Mouse (Mus musculus) stomach, embryonic 14.5 days (tissue): ENCODE results near the gene Snap47. TPM values are rescaled to one million over a fixed set of nuclear protein-coding genes. Genes with fewer than 3 reads are reported as not detected.

Source experiments
- ATAC-seq: fragments of 200-750 bp; cut with Nextera tagmentation; 2 replicates; pipeline ENCODE4 v1.8.0; 2017; ENCODE audit warnings: low read depth, moderate TSS enrichment; ENCODE audit not compliant: insufficient number of reproducible peaks, insufficient read depth, low FRiP score
- H3K27ac ChIP-seq: fragments of 300-500 bp; sonication (generic); 2 replicates; pipeline ENCODE4 v1.5.1; 2014; ENCODE audit warnings: mild to moderate bottlenecking, low read length, moderate library complexity, mixed read lengths
- H3K27me3 ChIP-seq: fragments of 300-500 bp; sonication (generic); 2 replicates; pipeline ENCODE4 v1.6.1; 2014; ENCODE audit warnings: low read length, control low read depth, mixed read lengths; ENCODE audit not compliant: control insufficient read depth, insufficient read depth
- H3K36me3 ChIP-seq: fragments of 300-500 bp; sonication (generic); 2 replicates; pipeline ENCODE4 v1.6.1; 2014; ENCODE audit warnings: mild to moderate bottlenecking, control low read depth, low read length, moderate library complexity, mixed read lengths; ENCODE audit not compliant: control insufficient read depth, insufficient read depth
- H3K4me1 ChIP-seq: fragments of 300-500 bp; sonication (generic); 2 replicates; pipeline ENCODE4 v1.6.1; 2014; ENCODE audit warnings: low read length, control low read depth, mixed read lengths; ENCODE audit not compliant: control insufficient read depth, insufficient read depth
- H3K4me2 ChIP-seq: fragments of 300-500 bp; sonication (generic); replicated peaks from 2 replicates; pipeline ENCODE4 v1.6.1; 2014; ENCODE audit warnings: low read depth, low read length, control low read depth
- H3K4me3 ChIP-seq: fragments of 300-500 bp; sonication (generic); 2 replicates; pipeline ENCODE4 v1.5.1; 2014; ENCODE audit warnings: low read depth, low read length, control low read depth
- H3K9ac ChIP-seq: fragments of 300-500 bp; sonication (generic); replicated peaks from 2 replicates; pipeline ENCODE4 v1.6.1; 2014; ENCODE audit warnings: low read depth, mild to moderate bottlenecking, control low read depth, low read length, moderate library complexity, mixed read lengths
- H3K9me3 ChIP-seq: fragments of 300-500 bp; sonication (generic); 2 replicates; pipeline ENCODE4 v1.6.1; 2016; ENCODE audit warnings: low read depth, low read length, control low read depth; ENCODE audit not compliant: control insufficient read depth
- WGBS: fragments of 180-500 bp; shearing (Covaris S2); extraction: QIAGEN DNeasy Blood & Tissue Kit; methylation state at CpG from one replicate; pipeline ENCODE4 v1.1.7; 2014; 5-methylcytosine and 5-hydroxymethylcytosine counted together
- polyA plus RNA-seq: library from polyadenylated mRNA; unstranded; fragments of >200 nt; fragmentation: Nextera tagmentation; extraction: Ambion mirVana; gene quantifications from 2 replicates; pipeline ENCODE4 v1.2.1, GENCODE M21; 2014

Snap47 gene
- polyA plus RNA-seq, 1 experiment from 2014 or later = 113 TPM

- Histone ChIP-seq H3K36me3 (no peaks in the 10 kb centered on the region), H3K9ac (no peak overlapping the region), H3K27ac (no peak overlapping the region), H3K4me1 (peaks cover 16% of the 10 kb centered on the region; the same call in 1 of the 2 replicates), H3K4me3 (no peak overlapping the region), H3K27me3 (no peaks in the 10 kb centered on the region), H3K9me3 (no peaks in the 10 kb centered on the region), H3K4me2 (no peak overlapping the region)
- WGBS = 73% methylated on average over 9 of the region's 9 CpGs
- no peak for ATAC-seq
Measured at GRCm38 (mm10) chr11:59361291-59361690, 89.7 kb downstream of the Snap47 start.

Other genes starting within 250 kb of the Snap47 start
- gene Mrpl55, start 248.7 kb downstream of the Snap47 start, polyA plus RNA-seq = 92.3 and 103 TPM in 2 replicates
- gene 2310033P09Rik, start 242.9 kb downstream of the Snap47 start, polyA plus RNA-seq = 28.7 and 34.3 TPM in 2 replicates
- 655 and 669 TPM in 2 replicates for gene Arf1, start 222.9 kb downstream of the Snap47 start, polyA plus RNA-seq
- gene Wnt3a, start 160.4 kb downstream of the Snap47 start, polyA plus RNA-seq = not detected in 2 replicates
- 2.3 and 3.1 TPM in 2 replicates for gene Wnt9a, start 144.3 kb downstream of the Snap47 start, polyA plus RNA-seq
- gene Prss38, start 75.5 kb downstream of the Snap47 start, polyA plus RNA-seq = not detected in 2 replicates
- gene Jmjd4, start 1.1 kb downstream of the Snap47 start, polyA plus RNA-seq = 11.2 and 12.6 TPM in 2 replicates
- 9.0 and 9.1 TPM in 2 replicates for gene Zfp867, start 21.3 kb upstream of the Snap47 start, polyA plus RNA-seq
- 19.4 and 20.9 TPM in 2 replicates for gene Zkscan17, start 75.6 kb upstream of the Snap47 start, polyA plus RNA-seq
- 0.14 and 0.27 TPM in 2 replicates for gene Nlrp3, start 90.4 kb upstream of the Snap47 start, polyA plus RNA-seq
- not detected in 2 replicates for gene Olfr222, start 125.0 kb upstream of the Snap47 start, polyA plus RNA-seq
- not detected in 2 replicates for gene Olfr223, start 142.1 kb upstream of the Snap47 start, polyA plus RNA-seq
- gene Mprip, start 210.1 kb upstream of the Snap47 start, polyA plus RNA-seq = 68.8 and 69.1 TPM in 2 replicates